Mouse (Mus musculus) E14TG2a.4 (cell line): ENCODE measurements at regions not wholly inside any gene's neighbourhood (a gene's known extent, or its start where the extent isn't known, plus 50 kb on each side); places are given as distances from the start of the nearest gene placed in this dataset.
"Not testable (repeated sequence)": the region's sequence is repeated elsewhere in the genome, so short reads cannot be mapped to it uniquely, and the experiment has no call there.

Experiments
- H3K27me3 ChIP-seq: 2 replicates; pipeline ENCODE4 v1.6.1; 2014; ENCODE audit warnings: low read length, control low read depth; ENCODE audit not compliant: insufficient read depth
- H3K36me3 ChIP-seq: 2 replicates; pipeline ENCODE4 v1.6.1; 2014; ENCODE audit warnings: low read length, control low read depth; ENCODE audit not compliant: insufficient read depth
- H3K4me1 ChIP-seq: replicated peaks from 2 replicates; pipeline ENCODE4 v1.6.1; 2014; ENCODE audit warnings: low read depth, low read length, control low read depth
- H3K4me3 ChIP-seq: replicated peaks from 2 replicates; pipeline ENCODE4 v1.5.1; 2014; ENCODE audit warnings: mild to moderate bottlenecking, low read length
- H3K9me3 ChIP-seq: 2 replicates; pipeline ENCODE4 v1.6.1; 2014; ENCODE audit warnings: low read length, control low read depth
- CTCF ChIP-seq: conservative IDR thresholded peaks from 2 replicates; pipeline ENCODE4 v1.5.1; 2014; ENCODE audit warnings: low read length
- NANOG ChIP-seq: IDR thresholded peaks from 2 replicates; pipeline ENCODE4 v1.6.1; 2014; ENCODE audit warnings: borderline replicate concordance, low read length, mixed read lengths
- POU5F1 ChIP-seq: IDR thresholded peaks from 2 replicates; pipeline ENCODE4 v1.6.1; 2014; ENCODE audit warnings: low read length, borderline replicate concordance

- no peaks in the 10 kb centered on the region for H3K36me3 ChIP-seq
- no peaks in the 10 kb centered on the region for H3K9me3 ChIP-seq
- no peak for TF ChIP-seq POU5F1
- TF ChIP-seq NANOG, result no peak
- no peak for TF ChIP-seq CTCF
- H3K4me3 ChIP-seq, result no peak overlapping the region
- no peaks in the 10 kb centered on the region for H3K27me3 ChIP-seq
- no peaks in the 10 kb centered on the region for H3K4me1 ChIP-seq
Measured at GRCm38 (mm10) chrX:93059533-93059932, 226.7 kb upstream of the Arx start.

DNA sequence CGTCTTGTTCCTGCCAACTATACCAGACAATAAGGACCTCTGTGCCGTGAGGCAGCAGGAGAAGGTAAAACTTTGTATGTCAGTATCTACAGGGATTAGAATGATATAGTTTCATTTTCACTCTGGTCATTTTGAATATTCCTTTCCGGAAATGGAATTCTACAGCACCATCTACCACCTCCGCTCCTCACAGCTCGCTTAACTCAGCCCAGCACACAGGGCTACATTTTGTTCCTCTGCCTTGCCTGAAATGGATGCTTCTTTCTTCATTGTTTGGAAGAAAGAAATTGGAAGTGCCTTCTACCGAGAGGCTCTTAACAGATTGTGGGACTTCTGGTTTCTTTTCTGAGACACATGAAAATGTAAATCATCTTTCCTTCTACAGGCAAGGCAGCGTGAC lies 217.4 kb upstream of the Arx start:
- no peak overlapping the region for H3K4me3 ChIP-seq
- no peaks in the 10 kb centered on the region for H3K4me1 ChIP-seq
- no peaks in the 10 kb centered on the region for H3K27me3 ChIP-seq
- H3K9me3 ChIP-seq, result no peaks in the 10 kb centered on the region
- TF ChIP-seq CTCF (no peak), POU5F1 (no peak), NANOG (no peak)
- H3K36me3 ChIP-seq, result no peaks in the 10 kb centered on the region

- H3K4me3 ChIP-seq, result no peak overlapping the region
- H3K36me3 ChIP-seq, result no peaks in the 10 kb centered on the region
- H3K27me3 ChIP-seq, result no peaks in the 10 kb centered on the region
- H3K9me3 ChIP-seq, result no peaks in the 10 kb centered on the region
- no peak for TF ChIP-seq NANOG
- TF ChIP-seq POU5F1, result no peak
- TF ChIP-seq CTCF, result peak; percentile 31
- no peaks in the 10 kb centered on the region for H3K4me1 ChIP-seq
Measured at GRCm38 (mm10) chrX:93069569-93070289, 216.5 kb upstream of the Arx start.

- Histone ChIP-seq H3K9me3 (no peaks in the 10 kb centered on the region), H3K4me3 (no peak overlapping the region), H3K36me3 (no peaks in the 10 kb centered on the region), H3K27me3 (no peaks in the 10 kb centered on the region), H3K4me1 (no peaks in the 10 kb centered on the region)
- TF ChIP-seq POU5F1 (no peak), NANOG (no peak), CTCF (no peak)
Measured at GRCm38 (mm10) chrX:93070290-93070611, 216.0 kb upstream of the Arx start.

GRCm38 (mm10) chrX:93088976-93089375 lies 197.3 kb upstream of the Arx start:
- Histone ChIP-seq H3K27me3 (peaks cover 2% of the 10 kb centered on the region; the same call in 1 of the 2 replicates), H3K4me1 (peaks cover 3% of the 10 kb centered on the region; the same call in 1 of the 2 replicates), H3K9me3 (no peaks in the 10 kb centered on the region), H3K36me3 (no peaks in the 10 kb centered on the region), H3K4me3 (no peak overlapping the region)
- TF ChIP-seq POU5F1, result no peak
- TF ChIP-seq NANOG, result peak; percentile 55

DNA sequence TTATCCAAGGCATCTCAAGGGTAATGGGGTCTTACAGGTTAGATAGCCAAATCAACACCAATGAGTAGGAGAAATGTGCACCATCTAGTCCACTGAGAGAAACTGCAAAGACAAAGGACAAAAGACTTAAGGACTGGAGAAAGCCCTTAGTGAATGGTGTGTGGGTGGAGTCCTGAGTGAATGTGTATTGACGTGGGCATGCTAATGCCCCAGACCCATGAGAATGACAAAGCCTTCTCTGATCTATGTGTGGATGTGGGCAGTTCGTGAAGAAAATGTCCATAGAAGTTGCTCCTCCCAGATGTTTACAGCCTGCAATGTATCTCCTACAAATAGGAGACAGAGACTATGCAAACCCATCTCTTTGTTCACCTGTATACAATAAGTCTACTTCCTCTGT lies 188.7 kb upstream of the Arx start:
- TF ChIP-seq NANOG, result no peak
- no peak for TF ChIP-seq POU5F1
- TF ChIP-seq CTCF, result no peak

DNA sequence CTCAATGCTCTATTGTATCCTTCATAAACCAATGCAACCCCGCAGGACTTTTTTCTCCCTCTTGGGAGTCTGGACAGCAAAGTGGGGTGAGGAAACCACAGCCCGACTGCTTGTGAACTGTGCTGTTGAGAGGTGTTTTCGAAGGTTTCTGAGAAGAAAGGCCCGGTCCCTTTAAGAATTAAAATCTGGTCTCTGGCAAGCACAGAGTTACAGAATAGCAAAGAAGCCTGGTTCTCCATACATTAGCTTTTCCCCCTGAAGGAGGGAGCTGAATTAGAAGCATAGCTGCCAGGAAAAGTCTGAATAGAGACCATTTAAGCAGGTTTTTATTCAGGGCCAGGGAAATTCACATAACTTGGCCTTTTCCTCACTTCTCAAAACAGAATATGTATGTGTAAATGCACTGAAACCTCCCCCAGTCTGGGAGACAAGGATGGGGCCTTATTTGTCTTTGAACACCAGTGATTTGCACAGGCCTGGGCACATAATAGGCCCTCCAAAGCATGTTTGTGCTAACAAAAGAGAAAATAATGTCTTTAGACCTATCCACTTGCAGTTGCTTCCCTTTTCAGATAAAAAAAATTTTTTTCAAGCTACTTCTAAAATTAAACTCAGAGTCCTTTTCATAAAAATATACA lies 178.2 kb upstream of the Arx start:
- TF ChIP-seq CTCF (no peak), POU5F1 (no peak), NANOG (no peak)
- H3K36me3 ChIP-seq, result no peaks in the 10 kb centered on the region
- H3K4me3 ChIP-seq, result no peak overlapping the region
- no peaks in the 10 kb centered on the region for H3K4me1 ChIP-seq
- H3K9me3 ChIP-seq, result no peaks in the 10 kb centered on the region
- H3K27me3 ChIP-seq, result no peaks in the 10 kb centered on the region

More for the DNA sequence above, 188.7 kb upstream of the Arx start:
- H3K4me1 ChIP-seq, result peaks cover 5% of the 10 kb centered on the region; the same call in 1 of the 2 replicates
- no peaks in the 10 kb centered on the region for H3K36me3 ChIP-seq
- no peaks in the 10 kb centered on the region for H3K27me3 ChIP-seq
- no peak overlapping the region for H3K4me3 ChIP-seq
- no peaks in the 10 kb centered on the region for H3K9me3 ChIP-seq

DNA sequence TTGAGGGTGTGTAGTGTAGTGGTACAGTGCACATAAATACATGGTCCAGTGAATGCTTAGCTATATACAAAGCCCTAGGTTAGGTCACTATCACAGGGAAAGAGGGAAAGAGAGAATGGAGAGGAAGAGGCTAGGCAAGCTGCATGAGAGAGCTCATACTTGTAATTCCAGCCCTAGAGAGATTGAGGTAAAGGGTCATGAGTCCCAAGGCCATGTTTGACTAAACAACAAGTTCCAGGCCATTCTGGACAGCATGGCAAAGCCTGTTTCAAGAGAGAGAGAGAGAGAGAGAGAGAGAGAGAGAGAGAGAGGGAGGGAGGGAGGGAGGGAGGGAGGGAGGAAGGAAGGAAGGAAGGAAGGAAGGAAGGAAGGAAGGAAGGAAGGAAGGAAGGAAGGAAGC lies 131.9 kb upstream of the Arx start:
- not testable (repeated sequence) for H3K4me1 ChIP-seq, H3K9me3 ChIP-seq, H3K36me3 ChIP-seq, H3K4me3 ChIP-seq, H3K27me3 ChIP-seq

DNA sequence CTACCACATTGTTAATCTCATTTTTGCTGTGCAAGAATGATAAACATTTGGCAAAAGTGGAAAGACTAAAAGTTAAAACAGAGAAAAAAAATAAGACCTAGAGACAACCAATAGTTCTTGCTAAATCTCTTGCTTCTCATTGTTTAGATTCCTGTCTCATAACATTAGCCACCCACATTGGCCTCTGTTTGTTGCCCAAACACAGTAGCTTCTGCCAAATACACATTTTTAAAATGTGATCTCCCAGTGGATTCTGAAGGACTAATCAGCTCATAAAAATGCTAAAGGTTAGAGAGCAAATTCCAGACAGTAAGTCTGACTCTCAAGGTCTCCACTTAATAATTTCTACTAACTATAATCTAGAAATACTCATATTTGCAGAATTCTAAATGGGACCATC lies 127.1 kb upstream of the Arx start:
- Histone ChIP-seq H3K9me3 (no peaks in the 10 kb centered on the region), H3K36me3 (no peaks in the 10 kb centered on the region), H3K4me1 (no peaks in the 10 kb centered on the region), H3K27me3 (no peaks in the 10 kb centered on the region), H3K4me3 (no peak overlapping the region)
- TF ChIP-seq CTCF (no peak), POU5F1 (no peak), NANOG (no peak)
